Mouse (Mus musculus) E14TG2a.4 (cell line): ENCODE data around the gene Opn1mw.

ENCODE experiments used
- CTCF ChIP-seq: conservative IDR thresholded peaks from 2 replicates; pipeline ENCODE4 v1.5.1; 2014; ENCODE audit warnings: low read length
- NANOG ChIP-seq: IDR thresholded peaks from 2 replicates; pipeline ENCODE4 v1.6.1; 2014; ENCODE audit warnings: borderline replicate concordance, low read length, mixed read lengths
- POU5F1 ChIP-seq: IDR thresholded peaks from 2 replicates; pipeline ENCODE4 v1.6.1; 2014; ENCODE audit warnings: low read length, borderline replicate concordance

DNA sequence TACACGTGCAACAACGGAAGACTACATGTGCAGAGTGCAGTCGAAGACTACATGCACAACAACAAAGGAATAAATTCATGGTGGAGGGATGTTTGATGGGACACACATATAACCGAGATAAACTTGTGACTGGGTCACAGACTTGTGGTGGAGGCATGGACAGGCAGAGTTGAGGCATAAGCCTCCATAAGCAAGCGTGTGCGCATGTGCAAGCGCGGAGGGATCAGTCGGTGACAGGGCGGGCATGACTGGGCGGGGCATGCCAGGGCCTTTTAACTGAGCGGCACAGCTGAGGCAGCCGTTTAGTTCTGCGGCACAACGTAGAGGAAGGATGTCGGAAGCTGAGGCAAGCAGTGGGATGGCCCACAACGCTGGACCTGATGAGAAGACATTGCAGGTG is 49.7 kb downstream of the Opn1mw start, which contains the start of gene Tktl1:
- TF ChIP-seq CTCF (no peak), POU5F1 (no peak), NANOG (no peak)
